Mouse (Mus musculus) frontal cortex, postnatal 10 days (tissue): Measurements from ENCODE around the gene 1700034J05Rik.

Experiments
- DNase-seq, 2 experiments: peaks; one replicate each; pipeline ENCODE4 v3.0.0; 2022; ENCODE audit warnings: low spot score in 2 of 2, mixed read lengths in 1 of 2

1700034J05Rik gene

DNA sequence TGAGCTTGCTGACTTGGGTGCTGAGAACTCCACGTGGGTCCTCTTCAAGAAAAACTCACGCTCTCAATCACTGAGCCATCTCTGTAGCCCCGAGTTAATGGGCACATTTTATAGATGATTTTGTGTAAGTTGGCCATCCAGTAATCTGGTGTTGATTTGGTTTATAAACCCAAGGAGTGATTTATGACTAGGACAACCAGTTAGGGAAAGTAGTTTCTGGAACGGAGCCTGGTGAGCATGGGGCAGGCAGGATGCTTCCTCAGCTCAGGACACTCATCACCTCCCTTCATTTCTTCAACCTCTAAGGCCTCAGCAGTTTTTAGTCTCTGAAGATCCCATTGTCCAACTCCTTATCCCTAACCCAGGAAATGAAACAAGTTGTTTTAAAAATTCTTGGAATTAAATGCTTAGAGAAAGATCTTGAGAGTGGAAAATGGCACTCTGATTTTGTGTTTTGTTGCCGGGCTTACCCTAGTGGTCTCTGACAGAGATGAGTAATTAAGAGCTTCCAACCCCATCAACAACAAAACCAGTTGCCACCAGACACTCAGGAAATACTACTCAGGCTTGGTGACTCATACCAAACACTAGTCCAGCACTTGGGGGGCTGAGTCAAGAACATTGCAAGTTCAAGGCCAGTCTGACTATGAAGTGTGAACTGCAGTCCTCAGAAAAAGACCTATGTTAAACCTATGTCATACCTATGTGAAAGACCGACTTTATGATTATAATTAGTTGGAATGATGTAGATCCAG lies 9.4 kb upstream of the 1700034J05Rik start:
- DNase-seq = no peak

DNA sequence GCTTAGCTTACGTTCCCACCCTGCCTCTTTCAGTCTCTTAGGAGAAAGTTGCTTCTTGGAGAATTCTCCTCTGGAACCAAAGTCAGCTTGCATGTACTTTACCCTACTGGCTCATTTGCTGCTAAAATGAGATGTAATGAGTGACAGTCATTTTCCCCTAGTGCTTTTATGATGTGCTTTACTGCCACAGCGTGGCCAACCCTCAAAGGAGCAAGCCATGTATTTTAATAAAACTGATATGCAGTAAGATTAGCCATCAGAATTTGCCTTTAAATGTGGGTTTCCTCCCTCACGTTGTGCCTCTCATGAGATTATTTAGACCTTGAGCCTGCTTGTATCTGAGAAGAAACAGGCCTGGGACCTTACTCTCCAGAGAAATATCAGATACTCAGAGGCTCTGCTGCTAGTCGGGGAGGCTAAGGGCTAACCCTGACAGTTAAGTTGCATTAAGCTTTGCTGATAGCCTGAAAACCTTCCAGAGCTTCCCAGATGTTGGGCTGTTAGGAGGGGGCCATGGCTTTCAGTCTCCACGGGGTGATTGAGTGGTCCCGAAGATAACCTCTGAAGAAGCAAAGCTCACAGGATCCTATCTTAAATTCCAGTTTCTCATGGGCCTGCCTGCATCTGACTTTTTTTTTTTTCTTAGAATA lies 7.7 kb upstream of the 1700034J05Rik start:
- no peak for DNase-seq

- no peak for DNase-seq
Observed at GRCm38 (mm10) chr6:146960956-146961355, 6.7 kb upstream of the 1700034J05Rik start.

DNA sequence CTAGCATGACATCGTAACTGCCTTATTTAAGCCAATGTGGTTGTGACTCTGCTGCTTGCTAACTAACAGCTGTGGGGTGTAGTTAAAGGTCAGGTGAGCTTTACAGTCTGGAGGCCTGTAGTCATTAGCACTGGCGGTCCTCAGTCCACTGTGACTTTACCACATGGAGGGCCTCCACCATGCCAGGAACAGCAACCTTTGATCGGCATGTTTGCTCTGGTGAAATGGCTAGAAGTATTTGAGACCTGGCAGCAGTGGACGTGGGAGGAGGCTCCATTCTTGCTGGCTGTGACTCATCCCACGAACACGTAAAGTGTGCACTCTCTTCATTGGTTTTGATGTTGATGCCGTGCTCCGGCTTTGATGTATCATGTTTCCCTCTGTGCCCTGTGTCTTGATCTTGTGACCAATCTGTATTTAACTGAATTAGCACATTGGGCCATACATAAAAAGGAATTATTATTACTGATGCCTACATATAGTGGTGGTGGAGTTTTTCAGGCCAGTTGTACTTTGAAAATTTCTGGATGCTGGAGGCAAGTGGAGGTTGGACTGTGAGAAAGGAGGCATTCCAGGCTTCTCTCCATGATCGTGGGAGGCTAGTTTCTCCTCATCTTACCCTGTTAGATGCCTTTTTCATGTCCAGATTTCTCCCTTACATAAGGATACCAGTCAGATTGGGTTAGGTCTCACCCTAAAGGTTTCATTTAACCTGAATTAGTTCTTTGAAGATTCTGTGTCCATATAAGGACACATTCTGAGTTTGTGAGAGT lies 5.9 kb upstream of the 1700034J05Rik start:
- DNase-seq = no peak

DNA sequence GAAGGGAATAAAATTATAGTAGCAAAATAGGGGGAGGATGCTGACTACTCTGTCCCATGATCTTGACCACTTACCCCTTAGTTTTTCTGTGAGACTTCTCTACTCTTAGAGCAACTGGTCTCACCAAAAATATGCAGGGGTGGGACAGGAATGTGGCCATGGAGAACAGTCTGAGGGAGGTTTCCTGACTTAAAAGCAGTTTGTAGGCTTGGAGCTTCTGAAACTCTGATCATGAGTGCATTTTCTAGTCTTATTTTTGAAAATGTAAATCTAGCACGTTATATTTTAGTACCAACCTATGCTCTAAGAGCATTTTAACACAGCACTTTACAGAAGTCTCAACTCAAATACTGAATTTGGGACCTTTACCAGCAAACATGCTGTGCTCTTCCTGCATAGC lies 4.5 kb upstream of the 1700034J05Rik start:
- no peak for DNase-seq

- DNase-seq = no peak
Observed at GRCm38 (mm10) chr6:146956961-146957360, 2.7 kb upstream of the 1700034J05Rik start.

DNA sequence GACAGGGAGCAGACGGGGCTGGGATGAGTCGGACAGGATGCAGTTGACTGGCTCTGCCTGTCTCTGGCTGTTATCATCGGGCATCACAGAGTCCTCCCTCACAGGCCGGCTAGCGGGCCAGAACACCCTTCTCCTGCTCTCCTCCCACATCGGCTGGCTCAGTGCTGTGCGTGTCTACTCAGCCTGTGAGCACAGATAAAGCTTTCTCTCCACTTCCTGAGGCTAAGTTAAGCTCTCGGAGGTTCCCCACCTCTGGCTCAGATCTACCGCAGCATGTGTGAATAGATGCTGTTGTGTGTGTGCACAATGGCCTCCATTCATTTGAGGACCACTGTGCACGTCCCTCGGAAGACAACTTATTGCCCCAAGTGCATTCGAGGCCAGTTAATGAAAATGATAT lies 1.7 kb upstream of the 1700034J05Rik start:
- DNase-seq = peak; percentile 28 to 31

DNA sequence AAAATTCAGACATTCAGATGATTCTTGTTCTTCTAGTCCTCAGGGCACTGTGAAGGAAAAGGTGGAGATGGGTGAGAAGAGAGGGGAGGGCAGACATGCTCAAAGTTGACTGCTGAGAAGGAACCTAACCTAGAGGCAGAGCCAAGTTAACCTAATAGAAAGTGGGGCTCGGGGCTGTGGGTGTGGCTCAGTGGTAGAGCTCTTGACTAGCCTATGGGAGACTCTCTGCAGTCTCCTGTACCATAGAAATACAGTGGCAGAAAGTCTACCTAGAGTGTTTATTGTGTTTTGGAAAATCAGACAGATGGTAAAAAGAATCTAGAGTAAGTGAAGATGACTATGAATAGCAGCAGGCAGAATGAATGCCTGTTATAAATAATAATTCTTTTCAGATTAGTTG lies 1.3 kb upstream of the 1700034J05Rik start:
- no peak for DNase-seq

DNA sequence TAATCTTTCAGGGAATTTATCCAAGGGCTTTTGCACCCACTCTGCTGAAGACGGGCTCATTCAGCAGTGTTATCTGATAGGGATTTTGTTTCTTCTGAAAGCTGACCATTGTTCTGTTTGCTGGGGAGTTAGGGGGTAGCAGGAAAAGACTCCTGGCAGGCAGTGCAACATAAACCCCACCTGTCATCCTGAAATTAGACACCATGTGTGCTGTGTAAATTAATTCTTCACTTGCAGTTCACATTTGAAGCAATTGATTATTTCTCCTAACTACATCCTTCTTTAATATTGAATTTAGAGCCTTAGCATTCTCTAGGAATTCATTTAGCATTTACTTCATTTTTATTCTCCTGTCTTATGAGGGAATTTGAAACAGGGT lies 3.8 kb downstream of the 1700034J05Rik start:
- DNase-seq = no peak

DNA sequence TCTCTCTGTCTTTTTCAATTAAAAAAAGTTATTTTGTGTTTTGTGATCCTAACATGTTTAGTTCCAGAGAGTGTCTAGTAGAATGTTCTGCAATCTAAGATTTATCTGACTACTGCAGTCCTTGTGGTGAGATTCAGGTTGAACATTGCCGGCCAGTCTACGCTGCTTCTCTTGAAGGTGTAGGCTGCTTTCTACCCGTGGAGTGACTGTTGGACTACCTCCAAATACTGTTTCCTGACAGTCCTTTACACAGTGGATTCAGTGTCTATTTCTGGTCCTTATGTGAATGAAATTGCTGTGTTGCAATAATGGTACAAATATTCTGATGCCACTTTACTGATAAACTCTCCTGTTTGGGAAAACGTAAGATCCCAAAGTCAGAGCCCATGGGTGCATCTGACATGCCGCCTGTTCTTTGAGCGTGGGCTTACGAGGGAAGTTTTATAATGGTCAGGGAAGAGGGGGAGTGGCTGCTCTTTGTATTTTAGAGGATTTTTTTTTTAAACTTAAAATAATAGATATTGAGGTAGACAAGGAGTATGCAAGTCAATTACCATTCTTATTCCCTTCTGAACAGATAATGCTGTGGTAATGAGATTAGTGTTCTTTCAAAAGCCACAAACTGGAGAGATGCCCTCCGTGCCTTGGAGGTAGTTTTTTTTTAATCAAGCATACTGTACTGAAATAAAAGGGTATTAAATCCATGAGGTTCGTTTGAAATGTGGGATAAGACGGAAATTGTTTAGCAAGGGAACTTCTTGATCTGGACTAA lies 4.4 kb downstream of the 1700034J05Rik start:
- DNase-seq = no peak

- DNase-seq = no peak
Observed at GRCm38 (mm10) chr6:146947186-146947585, 7.0 kb downstream of the 1700034J05Rik start.

- DNase-seq = no peak
Observed at GRCm38 (mm10) chr6:146946327-146947029, 7.7 kb downstream of the 1700034J05Rik start.

GRCm38 (mm10) chr6:146944830-146945229 lies 9.4 kb downstream of the 1700034J05Rik start:
- no peak for DNase-seq

DNA sequence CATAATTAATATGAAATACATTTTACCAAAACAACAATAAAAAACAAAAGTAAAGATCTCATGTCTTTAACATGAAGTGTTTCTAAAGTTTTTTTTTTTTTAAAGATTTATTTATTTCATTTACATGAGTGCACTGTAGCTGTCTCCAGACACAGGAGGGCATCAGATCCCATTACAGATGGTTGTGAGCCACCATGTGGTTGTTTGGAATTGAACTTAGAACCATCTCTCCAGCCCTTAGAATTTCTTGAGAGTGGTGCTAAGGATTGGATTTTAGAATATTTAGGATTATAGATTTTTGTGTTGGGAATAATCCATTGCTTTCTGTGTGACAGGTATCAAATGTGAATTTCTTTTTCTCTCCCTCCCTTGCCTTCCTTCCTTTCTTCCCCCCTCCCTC lies 10.2 kb downstream of the 1700034J05Rik start:
- no peak for DNase-seq

GRCm38 (mm10) chr6:146941505-146942275 lies 12.5 kb downstream of the 1700034J05Rik start:
- no peak for DNase-seq

DNA sequence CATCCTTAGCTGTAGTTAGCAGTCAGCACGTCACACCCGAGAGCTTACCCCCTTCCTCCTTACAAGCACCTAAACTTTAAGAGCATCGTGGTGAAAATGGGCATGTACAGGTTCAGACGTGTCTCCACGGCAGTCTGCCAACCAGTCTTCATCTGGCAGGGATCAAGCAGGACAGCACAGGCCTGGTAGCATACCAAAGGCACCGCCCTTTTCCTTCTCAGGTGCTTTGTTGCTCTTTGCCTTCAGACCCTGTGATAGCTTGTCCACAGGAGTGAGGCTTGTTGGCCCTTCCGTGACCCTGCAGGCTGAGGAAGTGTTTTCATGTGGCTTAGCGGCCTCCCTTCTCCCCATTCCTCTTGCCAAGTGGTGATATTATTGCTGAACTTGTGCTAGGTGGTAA lies 15.2 kb downstream of the 1700034J05Rik start:
- DNase-seq = no peak

DNA sequence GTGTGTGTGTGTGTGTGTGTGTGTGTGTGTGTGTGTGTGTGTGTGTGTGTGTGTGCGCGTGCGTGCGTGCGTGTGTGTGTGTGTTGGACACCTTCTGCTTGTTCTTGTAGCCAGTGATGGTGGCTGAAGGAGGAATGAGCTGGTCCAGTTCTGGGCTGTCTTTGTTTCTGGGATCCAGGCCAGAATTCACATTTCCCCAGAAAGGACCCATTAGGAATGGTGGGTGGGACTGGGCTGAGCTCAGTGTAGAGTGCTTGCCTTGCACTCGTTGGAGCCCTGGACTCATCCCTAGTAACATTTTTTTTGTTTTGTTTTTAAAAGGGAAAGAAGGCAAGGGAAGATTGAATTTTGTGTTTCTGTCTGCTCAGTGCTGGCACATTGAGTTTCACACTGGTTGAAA lies 18.3 kb downstream of the 1700034J05Rik start:
- DNase-seq = no peak

- no peak for DNase-seq
Observed at GRCm38 (mm10) chr6:146933123-146933522, 21.1 kb downstream of the 1700034J05Rik start.

- no peak for DNase-seq
Observed at GRCm38 (mm10) chr6:146929031-146929430, 25.2 kb downstream of the 1700034J05Rik start.

DNA sequence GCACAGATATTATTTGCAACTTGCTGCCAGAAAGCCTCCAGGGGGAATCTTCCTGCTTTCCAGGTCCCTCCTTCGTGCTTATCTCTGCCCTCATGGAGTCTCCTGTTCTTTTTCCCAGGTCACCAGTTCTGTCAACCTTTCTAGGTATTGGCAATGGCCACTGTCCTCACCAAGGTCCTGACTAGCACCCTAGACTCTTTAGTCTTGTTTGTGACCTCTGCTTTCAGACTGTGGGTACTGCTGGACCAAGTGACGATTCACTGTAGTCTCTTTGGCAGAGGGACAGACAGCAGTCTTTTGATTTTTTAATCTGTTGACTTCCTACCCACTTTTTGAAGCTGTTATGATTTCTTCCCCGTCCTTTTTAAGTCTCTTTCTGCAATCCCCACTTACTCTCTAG lies 26.1 kb downstream of the 1700034J05Rik start:
- no peak for DNase-seq
